Mouse (Mus musculus): Measurements from ENCODE around the gene 1700122O11Rik. TPM values are rescaled to one million over a fixed set of nuclear protein-coding genes. Genes with fewer than 3 reads are reported as not detected.

The 1700122O11Rik gene
- polyA plus RNA-seq (2011; ENCODE audit: insufficient read depth, insufficient read length, low read depth, missing spikeins): not detected in 2 replicates

DNA sequence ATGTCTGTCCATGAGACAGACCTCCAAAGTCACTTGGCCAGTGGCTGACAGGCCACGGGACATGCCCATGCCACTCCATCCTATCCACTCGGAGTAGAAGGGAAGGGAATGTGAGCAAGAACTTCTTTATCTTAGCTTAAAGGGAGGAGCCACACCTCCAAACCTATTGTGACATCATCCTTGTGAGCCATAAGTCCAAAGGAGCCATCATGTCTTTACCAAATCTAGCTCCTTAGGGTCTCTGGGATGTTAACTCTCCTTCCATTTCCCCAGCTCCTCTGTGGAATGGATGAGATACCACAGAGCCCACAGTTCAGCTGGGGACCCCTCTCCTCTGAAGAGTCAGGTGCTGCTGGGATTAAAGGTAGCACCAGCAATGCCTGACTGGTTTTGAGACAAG is at the start of gene 1700122O11Rik:
TSS of gene 1700122O11Rik (minus strand) at position 101 of the 400 bp plus-strand sequence.
- Histone ChIP-seq H3K27ac (ENCODE audit: insufficient read depth, low read length) (no peak within 1 kb of the TSS), H3K27me3 (ENCODE audit: control insufficient read depth, insufficient read depth, low read length, poor library complexity, severe bottlenecking) (no peaks in the 10 kb centered on the region), H3K4me1 (ENCODE audit: control insufficient read depth, insufficient read depth, low read length) (peaks cover 11% of the 10 kb centered on the region), H3K36me3 (ENCODE audit: control insufficient read depth, insufficient read depth, low read length, poor library complexity, severe bottlenecking) (no peaks in the 10 kb centered on the region), H3K4me3 (ENCODE audit: low read depth, low read length) (no peak within 1 kb of the TSS), H3K9ac (ENCODE audit: low read depth, poor library complexity, severe bottlenecking) (no peak within 1 kb of the TSS), H3K9me3 (replicated peaks; ENCODE audit: control insufficient read depth, insufficient read depth, low read length, poor library complexity, severe bottlenecking) (no peaks in the 10 kb centered on the region)
- no peak for TF ChIP-seq POLR2A (IDR thresholded peaks at IDR 0.05; ENCODE audit: insufficient read depth, low read length)
- TF ChIP-seq EP300 (IDR thresholded peaks at IDR 0.05; ENCODE audit: insufficient read depth, low read depth, low read length): no peak
- no peak for TF ChIP-seq CTCF (IDR thresholded peaks at IDR 0.05; ENCODE audit: low read depth, low read length)

DNA sequence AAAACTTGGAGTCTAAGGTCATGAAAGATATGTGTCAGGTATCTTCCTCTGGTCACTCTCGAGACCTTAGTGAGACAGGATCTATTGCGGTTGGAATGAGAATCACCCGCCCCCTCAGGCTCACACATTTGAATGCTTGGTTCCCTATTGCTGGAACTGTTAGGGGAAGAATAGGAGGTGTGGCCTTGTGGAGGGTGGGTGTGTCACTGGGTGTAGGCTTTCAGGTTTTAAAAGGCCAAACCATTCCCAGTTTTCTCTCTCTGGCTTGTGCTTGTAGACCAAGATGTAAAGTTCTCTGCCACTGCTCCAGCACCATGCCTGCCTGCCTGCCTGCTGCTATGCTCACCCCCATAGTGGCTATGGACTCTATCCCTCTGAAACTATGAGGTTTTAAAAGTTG is 42.5 kb upstream of the 1700122O11Rik start:
- no peak overlapping the region for H3K9ac ChIP-seq (ENCODE audit: low read depth, poor library complexity, severe bottlenecking)
- H3K4me1 ChIP-seq (ENCODE audit: control insufficient read depth, insufficient read depth, low read length): no peaks in the 10 kb centered on the region

GRCm38 (mm10) chr17:48067729-48068128 is 29.6 kb upstream of the 1700122O11Rik start:
- Histone ChIP-seq H3K9ac (ENCODE audit: low read depth, poor library complexity, severe bottlenecking) (no peak overlapping the region), H3K27ac (ENCODE audit: insufficient read depth, low read length) (no peak overlapping the region), H3K9me3 (replicated peaks; ENCODE audit: control insufficient read depth, insufficient read depth, low read length, poor library complexity, severe bottlenecking) (no peaks in the 10 kb centered on the region), H3K27me3 (ENCODE audit: control insufficient read depth, insufficient read depth, low read length, poor library complexity, severe bottlenecking) (no peaks in the 10 kb centered on the region), H3K4me1 (ENCODE audit: control insufficient read depth, insufficient read depth, low read length) (no peaks in the 10 kb centered on the region), H3K36me3 (ENCODE audit: control insufficient read depth, insufficient read depth, low read length, poor library complexity, severe bottlenecking) (no peaks in the 10 kb centered on the region), H3K4me3 (ENCODE audit: low read depth, low read length) (no peak overlapping the region)
- TF ChIP-seq CTCF (IDR thresholded peaks at IDR 0.05; ENCODE audit: low read depth, low read length) (no peak), POLR2A (IDR thresholded peaks at IDR 0.05; ENCODE audit: insufficient read depth, low read length) (no peak), EP300 (IDR thresholded peaks at IDR 0.05; ENCODE audit: insufficient read depth, low read depth, low read length) (no peak)

More for the DNA sequence above, 42.5 kb upstream of the 1700122O11Rik start:
- Histone ChIP-seq H3K4me3 (ENCODE audit: low read depth, low read length) (no peak overlapping the region), H3K36me3 (ENCODE audit: control insufficient read depth, insufficient read depth, low read length, poor library complexity, severe bottlenecking) (no peaks in the 10 kb centered on the region), H3K9me3 (replicated peaks; ENCODE audit: control insufficient read depth, insufficient read depth, low read length, poor library complexity, severe bottlenecking) (no peaks in the 10 kb centered on the region), H3K27me3 (ENCODE audit: control insufficient read depth, insufficient read depth, low read length, poor library complexity, severe bottlenecking) (no peaks in the 10 kb centered on the region), H3K27ac (ENCODE audit: insufficient read depth, low read length) (no peak overlapping the region)
- TF ChIP-seq POLR2A (IDR thresholded peaks at IDR 0.05; ENCODE audit: insufficient read depth, low read length): no peak
- no peak for TF ChIP-seq EP300 (IDR thresholded peaks at IDR 0.05; ENCODE audit: insufficient read depth, low read depth, low read length)
- no peak for TF ChIP-seq CTCF (IDR thresholded peaks at IDR 0.05; ENCODE audit: low read depth, low read length)

GRCm38 (mm10) chr17:48067083-48067614 is 29.1 kb upstream of the 1700122O11Rik start:
- Histone ChIP-seq H3K27me3 (ENCODE audit: control insufficient read depth, insufficient read depth, low read length, poor library complexity, severe bottlenecking) (no peaks in the 10 kb centered on the region), H3K27ac (ENCODE audit: insufficient read depth, low read length) (no peak overlapping the region), H3K9me3 (replicated peaks; ENCODE audit: control insufficient read depth, insufficient read depth, low read length, poor library complexity, severe bottlenecking) (no peaks in the 10 kb centered on the region), H3K9ac (ENCODE audit: low read depth, poor library complexity, severe bottlenecking) (no peak overlapping the region), H3K36me3 (ENCODE audit: control insufficient read depth, insufficient read depth, low read length, poor library complexity, severe bottlenecking) (no peaks in the 10 kb centered on the region), H3K4me3 (ENCODE audit: low read depth, low read length) (no peak overlapping the region), H3K4me1 (ENCODE audit: control insufficient read depth, insufficient read depth, low read length) (no peaks in the 10 kb centered on the region)
- TF ChIP-seq POLR2A (IDR thresholded peaks at IDR 0.05; ENCODE audit: insufficient read depth, low read length): no peak
- no peak for TF ChIP-seq CTCF (IDR thresholded peaks at IDR 0.05; ENCODE audit: low read depth, low read length)
- no peak for TF ChIP-seq EP300 (IDR thresholded peaks at IDR 0.05; ENCODE audit: insufficient read depth, low read depth, low read length)

DNA sequence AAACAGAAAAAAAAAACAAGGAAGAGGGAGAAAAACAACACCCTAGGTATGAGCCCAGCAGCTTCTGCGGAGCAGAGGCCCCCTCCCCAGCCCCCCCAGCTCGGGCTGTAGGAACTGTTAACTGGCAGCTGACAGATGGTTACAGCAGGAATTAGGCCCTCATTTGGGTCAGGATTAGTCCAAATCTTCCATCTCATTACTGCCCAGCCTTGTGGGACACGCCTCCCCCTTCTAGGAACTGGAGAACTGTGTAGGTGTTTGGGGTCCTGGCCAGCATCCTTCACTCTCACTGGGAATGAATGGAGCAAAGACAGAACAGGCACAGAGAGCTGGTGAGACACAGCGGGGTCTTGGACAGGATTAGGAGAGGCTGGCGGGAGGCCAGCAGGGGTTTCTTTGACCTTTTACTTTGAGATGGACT is 27.0 kb upstream of the 1700122O11Rik start:
- Histone ChIP-seq H3K9me3 (replicated peaks; ENCODE audit: control insufficient read depth, insufficient read depth, low read length, poor library complexity, severe bottlenecking) (no peaks in the 10 kb centered on the region), H3K4me1 (ENCODE audit: control insufficient read depth, insufficient read depth, low read length) (no peaks in the 10 kb centered on the region), H3K27ac (ENCODE audit: insufficient read depth, low read length) (no peak overlapping the region), H3K4me3 (ENCODE audit: low read depth, low read length) (no peak overlapping the region), H3K27me3 (ENCODE audit: control insufficient read depth, insufficient read depth, low read length, poor library complexity, severe bottlenecking) (no peaks in the 10 kb centered on the region), H3K36me3 (ENCODE audit: control insufficient read depth, insufficient read depth, low read length, poor library complexity, severe bottlenecking) (no peaks in the 10 kb centered on the region), H3K9ac (ENCODE audit: low read depth, poor library complexity, severe bottlenecking) (no peak overlapping the region)
- TF ChIP-seq EP300 (IDR thresholded peaks at IDR 0.05; ENCODE audit: insufficient read depth, low read depth, low read length) (no peak), CTCF (IDR thresholded peaks at IDR 0.05; ENCODE audit: low read depth, low read length) (no peak), POLR2A (IDR thresholded peaks at IDR 0.05; ENCODE audit: insufficient read depth, low read length) (no peak)

- TF ChIP-seq CTCF (IDR thresholded peaks at IDR 0.05; ENCODE audit: low read depth, low read length) (no peak), EP300 (IDR thresholded peaks at IDR 0.05; ENCODE audit: insufficient read depth, low read depth, low read length) (no peak), POLR2A (IDR thresholded peaks at IDR 0.05; ENCODE audit: insufficient read depth, low read length) (no peak)
- no peak overlapping the region for H3K27ac ChIP-seq (ENCODE audit: insufficient read depth, low read length)
- no peaks in the 10 kb centered on the region for H3K36me3 ChIP-seq (ENCODE audit: control insufficient read depth, insufficient read depth, low read length, poor library complexity, severe bottlenecking)
- H3K4me1 ChIP-seq (ENCODE audit: control insufficient read depth, insufficient read depth, low read length): no peaks in the 10 kb centered on the region
- no peak overlapping the region for H3K4me3 ChIP-seq (ENCODE audit: low read depth, low read length)
- no peaks in the 10 kb centered on the region for H3K27me3 ChIP-seq (ENCODE audit: control insufficient read depth, insufficient read depth, low read length, poor library complexity, severe bottlenecking)
- no peaks in the 10 kb centered on the region for H3K9me3 ChIP-seq (replicated peaks; ENCODE audit: control insufficient read depth, insufficient read depth, low read length, poor library complexity, severe bottlenecking)
- H3K9ac ChIP-seq (ENCODE audit: low read depth, poor library complexity, severe bottlenecking): no peak overlapping the region
Observed at GRCm38 (mm10) chr17:48064196-48064843, 26.2 kb upstream of the 1700122O11Rik start.
